Mouse (Mus musculus): ENCODE measurements around the gene Cldn19.

DNA sequence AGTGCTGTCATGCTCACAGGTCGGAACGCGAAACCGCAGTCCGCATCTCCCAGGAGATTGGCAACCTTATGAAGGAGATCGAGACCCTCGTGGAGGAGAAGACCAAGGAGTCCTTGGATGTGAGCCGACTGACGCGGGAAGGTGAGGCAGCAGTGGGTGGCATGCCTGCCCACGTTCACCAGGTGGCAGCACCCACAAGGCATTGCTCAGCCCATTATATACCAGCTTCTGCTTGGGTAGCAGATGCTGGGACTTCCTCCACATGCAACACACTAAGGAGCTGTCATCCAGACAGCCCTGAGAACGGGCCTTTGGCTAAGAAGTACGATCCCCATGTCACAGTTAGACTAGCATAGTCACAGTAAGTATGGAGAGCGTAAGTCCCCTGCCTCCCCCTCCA lies 13.6 kb upstream of the Cldn19 start:
- peak; percentile 32; the same call in 1 of the 2 replicates for TF ChIP-seq CTCF (IDR thresholded peaks at IDR 0.05; ENCODE audit: extremely low read depth, insufficient read length, insufficient replicate concordance, low read depth, low read length)
- TF ChIP-seq POLR2A (IDR thresholded peaks at IDR 0.05; ENCODE audit: low read depth, low read length), result no peak
